Mouse (Mus musculus) heart, postnatal 4 days (tissue): ENCODE data around the gene Med24. TPM values are rescaled to one million over a fixed set of nuclear protein-coding genes. Genes with fewer than 3 reads are reported as not detected.

ENCODE experiments used
- DNase-seq: peaks from one replicate; pipeline ENCODE4 v3.0.0; 2021
- total RNA-seq, 2 experiments: library from RNA; stranded (reverse); gene quantifications; 2 replicates each; pipeline ENCODE4 v1.2.3; 2021

The Med24 gene
- total RNA-seq, result 10 to 100 TPM; 51.7 to 52.3 TPM

DNA sequence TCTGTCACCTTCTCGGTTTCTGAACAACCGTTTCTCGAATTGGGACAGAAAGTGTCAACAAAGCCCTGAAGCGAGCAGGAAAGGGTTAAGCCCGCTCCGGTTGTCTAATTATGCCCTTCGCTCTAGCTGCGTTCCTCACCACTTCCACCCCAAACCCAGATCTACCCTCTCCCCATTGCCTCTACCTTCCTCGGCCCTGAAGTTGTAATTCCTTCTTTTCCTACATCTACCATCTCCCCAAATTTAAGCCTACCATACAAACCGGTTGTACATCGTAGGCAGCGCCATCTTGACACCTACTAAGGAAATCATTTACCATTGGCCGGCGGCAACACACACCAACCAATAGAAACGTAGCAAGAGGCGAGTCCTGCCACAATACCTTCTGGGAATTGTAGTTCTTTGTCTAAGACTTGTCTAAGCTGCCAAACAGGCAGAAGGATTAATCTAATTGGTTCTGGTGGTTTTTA, at the start of gene Med24:
TSS of gene Med24 (minus strand) at position 317 of the 470 bp plus-strand sequence.
- DNase-seq, result peak; percentile 87

DNA sequence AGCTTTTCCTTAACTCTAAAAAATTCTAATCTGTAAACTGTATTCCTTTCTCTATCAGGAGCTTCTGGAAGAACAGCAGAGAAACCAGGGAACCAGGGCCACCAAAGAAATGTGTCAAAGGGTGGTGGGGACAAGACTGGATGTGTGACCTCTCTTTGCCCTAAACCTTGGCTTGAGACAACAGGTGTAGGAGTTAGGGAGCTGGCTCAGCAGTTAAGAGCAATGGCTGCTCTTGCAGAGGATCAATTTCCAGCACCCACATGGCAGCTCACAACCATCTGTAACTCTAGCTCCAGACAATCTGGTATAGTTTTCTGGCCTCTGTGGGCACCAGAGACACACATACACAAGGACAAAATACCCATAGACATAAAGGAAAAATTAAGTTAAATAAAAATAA, 48.7 kb upstream of the Med24 start:
- DNase-seq, result no peak

DNA sequence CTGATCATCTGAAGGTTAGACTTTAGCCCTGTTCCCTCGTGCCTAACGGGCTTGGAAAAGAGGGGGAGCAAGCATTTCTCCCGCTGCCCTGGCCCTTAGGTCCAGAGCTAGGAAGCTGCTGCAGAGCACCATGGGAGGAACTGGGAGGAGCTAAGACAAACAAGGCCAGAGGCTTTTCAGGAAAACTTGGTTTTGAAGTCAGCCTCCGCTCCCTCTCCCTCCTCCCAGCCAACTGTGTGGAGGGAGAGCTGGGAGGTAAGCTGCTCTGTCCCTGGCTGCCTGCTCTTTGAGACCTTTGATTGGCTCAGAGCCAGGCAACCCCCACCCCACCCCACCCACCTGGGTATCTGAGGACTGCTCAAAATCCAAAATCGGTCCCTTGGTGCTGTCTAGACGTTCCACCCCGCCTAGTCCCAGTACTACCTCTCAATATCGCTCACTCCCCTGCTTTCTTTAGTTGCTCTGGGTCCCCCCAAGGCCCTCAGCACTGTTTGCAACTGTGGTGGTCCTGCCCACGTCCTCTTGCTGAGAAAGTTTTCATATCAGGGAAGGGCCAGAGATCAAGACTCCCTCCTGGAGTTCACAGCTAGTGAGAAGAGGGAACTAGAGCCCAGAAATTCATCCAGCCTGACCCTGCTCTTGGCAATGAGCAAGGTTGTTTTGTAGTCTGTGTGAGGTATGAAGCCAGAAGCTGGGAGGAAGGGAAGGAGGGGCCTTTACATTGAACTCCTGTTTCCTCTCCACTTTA, 47.8 kb upstream of the Med24 start:
- DNase-seq, result peak; percentile 68

DNA sequence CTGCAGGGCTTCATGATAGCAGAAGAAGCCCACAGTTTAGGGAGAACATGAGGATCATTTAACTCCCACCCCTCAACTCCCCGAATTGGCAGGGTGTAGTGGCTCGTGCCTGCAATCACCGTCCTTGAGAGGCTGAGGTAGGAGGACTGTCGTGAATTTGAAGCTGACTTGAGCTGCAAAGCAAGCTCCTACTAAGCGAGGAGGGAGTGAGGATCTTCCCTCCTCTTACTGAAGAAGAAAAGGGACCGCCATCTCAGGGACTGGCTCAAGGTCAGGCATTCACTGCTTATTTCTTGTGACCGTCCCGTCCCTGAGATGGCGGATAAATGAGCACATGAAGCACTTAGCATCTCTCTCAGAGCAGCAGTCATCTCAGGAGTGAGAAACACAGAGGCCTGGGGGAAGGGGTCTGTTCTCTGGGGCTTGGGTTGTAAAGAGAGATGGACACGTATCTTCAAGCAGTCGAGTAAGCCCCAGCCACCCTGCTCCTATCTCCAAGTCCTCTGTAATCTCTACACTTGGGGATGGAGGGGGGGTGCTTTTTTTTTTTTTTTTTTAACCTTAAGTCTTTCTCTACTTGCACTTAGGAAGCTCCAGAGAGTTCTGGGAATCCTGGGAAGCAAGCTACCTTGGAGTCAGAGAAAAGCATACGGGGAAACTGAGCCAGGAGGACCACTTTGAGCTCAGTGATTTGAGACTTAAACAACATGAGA, 47.0 kb upstream of the Med24 start:
- DNase-seq, result no peak

DNA sequence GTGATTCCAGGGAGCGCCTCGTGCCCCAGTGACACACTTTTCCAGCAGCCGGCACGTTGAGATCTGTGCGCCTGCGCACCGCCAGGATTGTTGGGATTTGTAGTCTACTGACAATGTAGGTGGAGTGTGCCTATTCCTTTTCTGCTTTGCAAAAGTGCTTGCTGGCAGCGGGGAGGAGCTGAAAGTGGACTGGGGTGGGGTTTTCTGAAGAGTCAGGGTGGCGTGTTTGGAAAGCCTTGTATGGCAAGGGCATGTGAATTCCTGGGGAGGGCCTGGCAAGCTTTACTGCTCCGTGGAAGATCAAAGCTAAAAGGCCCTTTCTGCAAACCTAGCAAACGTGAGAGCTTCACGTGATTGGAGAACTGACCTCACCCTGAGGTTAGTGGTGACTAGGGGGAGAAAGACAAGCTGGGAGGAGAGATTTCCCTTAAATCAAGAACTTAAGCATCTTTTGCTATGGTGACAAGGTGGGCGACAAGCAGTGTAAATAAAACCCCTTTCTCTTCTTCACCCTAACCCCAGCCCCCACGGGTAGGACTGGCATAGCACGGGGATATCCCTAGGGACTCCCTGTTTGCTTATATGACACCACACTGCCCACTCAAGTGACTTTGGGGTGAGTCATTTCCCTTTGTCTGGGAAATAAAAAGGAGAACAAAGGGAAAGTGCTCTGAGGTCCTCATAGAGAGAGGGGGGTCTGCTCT, 46.3 kb upstream of the Med24 start:
- peak; percentile 99 for DNase-seq

DNA sequence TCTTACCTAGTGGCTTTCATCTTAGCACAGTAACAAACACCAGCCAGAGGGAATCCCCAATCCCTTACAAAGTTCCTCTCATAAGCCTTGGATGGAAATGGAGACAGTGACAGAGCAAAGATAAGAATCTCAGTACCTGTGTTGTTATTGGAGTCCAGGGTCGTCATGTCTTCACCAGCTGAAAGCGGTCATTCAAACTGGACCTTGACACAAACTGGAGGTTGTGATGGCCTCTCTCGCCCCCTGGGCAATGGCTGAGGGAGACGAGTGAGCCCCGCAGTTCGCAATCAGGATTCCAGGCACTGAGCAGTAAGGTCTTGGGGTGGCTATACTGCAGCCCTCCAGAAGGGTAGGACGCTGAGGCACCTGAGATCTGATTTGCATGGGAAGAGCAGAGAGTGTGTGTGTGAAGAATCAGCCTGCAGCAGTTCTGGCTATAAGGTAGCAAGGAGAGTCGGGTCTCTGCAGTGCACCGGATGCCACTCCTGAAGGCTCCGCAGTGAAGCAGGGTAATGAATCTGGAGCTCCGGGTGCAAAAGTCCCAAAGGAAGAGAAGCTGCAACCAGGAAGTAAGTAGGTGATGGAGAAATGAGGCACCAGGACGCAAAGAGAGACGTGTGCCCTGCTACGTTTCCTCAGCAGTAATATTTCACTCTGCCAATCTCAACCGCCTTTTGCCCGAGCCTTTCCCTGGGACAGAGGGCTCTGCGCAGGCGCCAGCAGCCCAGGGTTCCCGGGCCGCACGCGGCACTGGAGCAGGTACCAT, 45.5 kb upstream of the Med24 start, which contains the start of gene Nr1d1:
TSS of gene Nr1d1 (minus strand) at position 752 of the 766 bp plus-strand sequence.
- no peak for DNase-seq

DNA sequence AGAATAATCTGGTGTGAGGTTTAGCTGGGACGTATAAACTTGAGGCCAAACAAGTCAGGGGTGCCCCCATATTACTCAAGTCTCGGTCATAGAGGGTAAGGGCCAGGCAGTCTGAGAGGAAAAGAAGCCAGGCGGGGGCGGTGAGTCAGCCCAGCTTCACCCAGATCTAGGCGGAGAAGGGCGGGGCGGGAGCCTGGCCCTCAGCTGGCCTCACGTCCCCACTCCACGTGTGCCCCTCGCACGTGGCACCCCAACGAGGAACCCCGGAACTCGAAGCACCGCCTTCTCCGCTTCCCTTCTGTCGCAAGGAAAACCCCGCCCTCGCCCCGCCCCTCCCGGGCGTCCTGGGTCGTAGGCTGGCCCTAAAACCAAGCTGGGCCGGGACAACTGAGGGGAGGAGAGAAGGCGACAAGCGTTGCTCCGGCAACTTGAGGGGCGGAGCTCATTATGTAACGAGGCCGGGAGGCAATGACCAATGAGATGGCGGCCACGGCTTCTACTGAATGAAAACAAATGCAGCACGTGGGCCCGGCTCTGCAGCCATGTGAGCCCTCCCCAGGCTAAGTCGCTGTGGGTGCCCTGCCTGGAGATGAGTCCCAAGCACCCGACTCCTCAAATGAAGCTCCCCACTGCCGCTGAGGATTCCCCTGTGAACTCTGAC, 44.5 kb upstream of the Med24 start:
- peak; percentile 99 for DNase-seq

DNA sequence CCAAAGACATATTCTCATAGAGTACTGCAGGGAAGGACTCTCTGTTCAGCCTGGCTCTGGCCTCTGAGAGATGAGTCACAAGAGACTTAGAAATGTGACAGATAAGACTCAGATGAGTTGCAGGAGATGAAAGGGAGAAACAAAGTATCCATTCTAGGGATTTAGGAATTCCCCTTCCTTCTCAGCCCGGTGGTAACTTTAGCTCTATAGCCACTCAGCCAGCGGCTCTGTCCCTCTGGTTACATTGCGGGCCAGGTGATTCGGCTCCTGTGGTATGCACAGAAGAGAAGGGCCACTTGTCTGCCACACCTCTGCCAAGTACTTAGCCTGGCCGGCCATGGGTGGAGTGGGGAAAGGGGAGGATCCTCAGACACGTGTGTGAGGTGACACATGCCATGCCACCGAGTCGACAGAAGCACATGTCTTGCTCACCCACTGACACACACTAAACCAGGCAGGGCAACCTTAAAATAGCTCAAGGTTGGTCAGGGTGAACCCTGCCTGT, 43.5 kb upstream of the Med24 start:
- DNase-seq, result peak; percentile 82

DNA sequence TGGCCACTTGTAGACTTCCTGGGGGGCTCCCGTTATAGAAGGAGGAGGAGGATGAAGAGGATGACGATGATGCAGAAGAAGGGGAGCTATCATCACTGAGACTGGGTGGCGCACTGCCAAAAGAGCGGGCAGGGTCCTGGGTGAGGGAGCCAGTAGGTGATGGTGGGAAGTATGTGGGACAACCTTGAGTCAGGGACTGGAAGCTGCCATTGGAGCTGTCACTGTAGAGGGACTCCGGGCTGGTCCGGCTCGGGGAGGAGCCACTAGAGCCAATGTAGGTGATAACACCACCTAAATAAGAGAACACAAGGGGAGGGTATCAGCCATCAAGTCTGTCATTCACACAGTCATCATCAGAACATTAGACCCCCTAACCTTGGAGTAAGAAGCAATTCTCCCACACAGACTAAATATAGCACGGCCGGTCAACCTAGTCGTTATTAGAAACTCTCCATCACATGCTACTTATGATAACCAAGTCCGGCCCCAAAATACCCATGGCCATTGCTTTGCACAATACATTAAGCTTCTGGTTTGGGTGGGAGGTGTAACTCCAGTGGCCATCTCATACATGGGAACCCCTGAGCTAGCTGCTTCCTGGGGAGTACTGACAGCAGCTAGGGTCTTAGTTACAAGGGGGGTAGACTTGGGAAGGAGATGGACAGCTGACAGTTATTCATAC, 42.8 kb upstream of the Med24 start:
- peak; percentile 66 for DNase-seq

DNA sequence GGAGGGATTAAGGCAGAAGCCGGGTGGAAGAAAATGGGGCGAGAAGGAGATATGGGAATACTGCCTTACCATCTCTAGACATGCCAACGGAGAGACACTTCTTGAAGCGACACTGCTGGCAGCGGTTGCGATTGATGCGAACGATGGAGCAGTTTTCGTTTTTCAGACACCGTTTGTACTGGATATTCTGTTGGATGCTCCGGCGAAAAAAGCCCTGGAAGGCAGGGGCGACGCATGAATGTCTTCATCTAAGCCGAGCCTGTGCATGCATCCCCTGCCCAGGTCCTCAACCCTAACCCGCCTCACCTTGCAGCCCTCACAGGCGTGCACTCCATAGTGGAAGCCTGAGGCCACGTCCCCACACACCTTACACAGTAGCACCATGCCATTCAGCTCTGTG, 41.9 kb upstream of the Med24 start:
- no peak for DNase-seq

DNA sequence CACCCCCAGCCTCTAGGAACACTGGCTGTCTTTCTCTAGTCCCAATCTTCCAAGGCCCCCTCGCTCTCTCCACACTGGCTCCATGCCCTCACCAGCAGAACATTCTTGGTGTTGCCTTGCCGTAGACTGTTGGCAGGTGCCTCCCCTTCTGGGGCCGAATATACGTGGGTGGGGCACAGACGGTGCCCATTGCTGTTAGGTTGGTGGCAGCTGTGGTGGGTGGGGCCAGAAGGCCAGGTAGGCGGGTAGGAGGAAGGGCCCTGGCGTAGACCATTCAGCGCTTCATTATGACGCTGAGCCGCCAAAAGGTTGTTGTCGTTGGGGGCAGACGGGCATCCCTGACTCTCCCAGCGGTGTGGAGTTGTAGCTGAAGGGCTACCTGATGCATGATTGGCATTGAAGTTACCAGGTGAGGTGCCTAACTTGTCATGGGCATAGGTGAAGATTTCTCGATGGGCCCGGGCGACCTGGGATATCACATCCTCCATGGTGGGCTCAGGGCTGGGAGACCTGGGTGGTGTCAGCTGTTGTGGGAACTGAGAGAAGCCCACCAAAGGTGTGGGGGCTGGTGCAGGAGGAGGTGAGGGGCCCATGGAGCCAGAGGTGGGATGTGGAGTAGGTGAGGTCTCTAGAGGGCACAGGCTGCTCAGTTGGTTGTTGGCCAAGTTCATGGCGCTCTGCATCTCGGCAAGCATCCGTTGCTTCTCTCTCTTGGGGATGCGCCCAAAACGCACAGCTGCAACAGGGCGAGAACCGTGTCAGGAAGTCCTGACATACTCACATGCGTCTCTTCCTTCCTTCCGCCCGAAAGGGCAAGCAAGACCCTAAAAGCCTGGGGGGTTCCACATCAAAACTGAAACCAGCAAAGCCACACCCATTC, 41.1 kb upstream of the Med24 start:
- no peak for DNase-seq

DNA sequence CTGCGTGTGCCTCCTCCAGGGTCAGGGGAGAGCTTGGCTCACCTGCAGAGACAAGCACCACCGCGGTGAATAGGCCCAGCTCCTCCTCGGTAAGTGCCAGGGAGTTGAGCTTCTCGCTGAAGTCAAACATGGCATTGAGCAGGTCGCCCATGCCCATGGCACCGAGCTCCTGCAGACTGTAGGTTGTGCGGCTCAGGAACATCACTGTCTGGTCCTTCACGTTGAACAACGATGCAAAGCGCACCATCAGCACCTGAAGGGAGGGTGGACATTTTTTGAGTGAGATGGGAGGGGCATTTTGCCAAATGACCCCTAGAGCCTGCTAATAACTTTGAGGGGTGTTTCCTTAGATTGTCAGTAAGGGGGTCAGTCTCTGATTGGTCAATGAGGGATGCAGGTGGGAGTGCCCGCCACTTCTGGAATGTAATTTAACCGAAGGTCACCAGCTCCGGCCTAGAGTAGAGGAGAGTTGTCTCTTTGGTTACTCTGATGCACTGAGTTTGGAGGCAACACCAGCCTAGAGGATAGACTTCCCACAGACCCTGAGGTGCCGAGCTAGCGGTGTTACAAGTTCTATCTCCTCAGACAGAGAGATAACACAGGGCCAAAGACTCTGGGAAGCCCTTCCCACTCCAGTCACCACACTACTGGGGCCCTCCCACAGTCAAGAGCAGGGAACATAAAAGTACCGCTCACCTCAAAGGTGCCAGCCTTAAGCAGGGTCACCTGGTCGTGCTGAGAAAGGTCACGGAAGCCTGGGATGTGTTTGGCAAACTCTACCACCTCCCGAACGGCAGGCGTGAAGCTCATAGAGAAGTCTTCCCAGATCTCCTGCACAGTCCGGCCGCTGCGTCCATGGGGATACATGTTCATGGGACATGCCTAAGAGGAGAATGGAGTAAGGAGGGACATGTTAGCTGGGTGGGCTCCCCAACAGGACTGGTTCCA, 40.0 kb upstream of the Med24 start:
- DNase-seq, result no peak

DNA sequence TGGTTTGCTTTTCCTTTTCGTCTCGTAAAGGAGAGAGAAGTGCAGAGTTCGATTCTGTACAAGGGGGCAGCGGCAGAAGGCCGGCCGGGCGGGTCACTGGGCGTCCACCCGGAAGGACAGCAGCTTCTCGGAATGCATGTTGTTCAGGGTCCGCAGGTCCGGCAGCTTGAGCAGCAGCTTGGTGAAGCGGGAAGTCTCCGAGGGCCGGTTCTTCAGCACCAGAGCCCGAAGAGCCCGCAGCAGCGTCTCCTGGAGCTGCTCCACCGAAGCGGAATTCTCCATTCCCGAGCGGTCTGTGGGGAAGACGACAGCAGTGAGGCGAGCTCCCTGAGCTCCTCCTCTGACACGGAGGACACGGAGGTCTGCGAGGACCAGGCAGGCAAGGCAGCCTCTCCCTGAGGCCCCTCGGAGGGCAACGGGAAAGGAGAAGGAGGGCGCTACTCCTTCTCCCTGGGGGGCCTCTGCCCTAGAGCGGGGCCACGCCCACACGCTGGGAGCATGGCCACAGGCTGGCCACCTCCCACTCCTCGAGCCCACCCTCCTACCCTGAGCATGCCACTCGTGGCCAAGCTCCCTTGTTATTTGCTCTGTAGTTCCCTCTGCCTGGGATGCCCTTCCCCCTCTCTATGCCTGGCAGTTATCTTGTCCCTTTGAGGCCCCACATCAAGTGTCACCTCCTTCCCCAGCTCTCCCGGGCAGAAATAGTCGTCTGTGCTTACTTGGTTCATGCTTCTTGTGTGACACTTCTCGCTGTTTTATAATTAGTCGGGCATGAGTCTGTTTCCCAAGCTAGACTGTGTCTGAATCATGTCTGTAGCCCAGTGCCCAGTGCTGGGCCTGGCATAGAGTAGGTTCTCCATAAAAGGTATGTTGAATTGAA, 39.1 kb upstream of the Med24 start:
- no peak for DNase-seq

DNA sequence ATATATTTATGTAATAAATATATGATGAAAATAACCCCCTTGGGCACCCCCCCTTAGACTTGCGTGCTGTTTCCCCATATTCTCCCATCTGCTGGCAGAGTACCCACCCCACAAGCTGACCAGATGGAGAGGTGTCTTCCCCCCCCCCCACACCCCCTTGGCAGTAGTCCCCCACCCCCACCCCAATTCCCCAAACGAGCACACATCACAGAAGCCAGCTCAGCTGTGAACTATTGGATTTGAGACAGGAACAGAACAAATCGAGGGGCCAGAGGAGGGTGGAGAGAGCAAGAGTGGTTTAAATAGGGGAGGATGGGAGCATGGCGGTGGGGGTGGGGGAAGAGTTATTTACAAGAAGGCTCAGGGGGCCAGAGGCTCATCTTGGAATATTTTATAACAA, 38.5 kb upstream of the Med24 start:
- no peak for DNase-seq

DNA sequence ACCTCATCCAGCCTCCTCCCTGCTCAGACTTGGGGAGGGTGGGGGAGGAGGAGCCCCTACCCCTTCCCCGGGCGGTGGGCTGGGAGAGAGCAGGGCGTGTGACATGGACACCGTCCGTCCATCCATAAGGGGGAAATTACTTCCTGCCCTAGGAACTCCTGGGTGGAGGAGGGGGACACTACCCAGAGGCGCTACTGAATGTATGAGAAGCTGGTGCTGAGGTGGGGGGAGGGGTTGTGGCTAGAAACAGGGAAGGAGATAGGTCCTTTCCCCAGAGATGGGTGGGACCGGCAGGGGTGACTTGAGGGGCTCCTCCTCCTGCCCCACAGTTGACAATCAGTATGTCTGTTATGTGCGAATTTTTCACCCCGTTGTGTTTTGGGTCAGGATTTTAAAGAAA, 38.0 kb upstream of the Med24 start:
- no peak for DNase-seq

DNA sequence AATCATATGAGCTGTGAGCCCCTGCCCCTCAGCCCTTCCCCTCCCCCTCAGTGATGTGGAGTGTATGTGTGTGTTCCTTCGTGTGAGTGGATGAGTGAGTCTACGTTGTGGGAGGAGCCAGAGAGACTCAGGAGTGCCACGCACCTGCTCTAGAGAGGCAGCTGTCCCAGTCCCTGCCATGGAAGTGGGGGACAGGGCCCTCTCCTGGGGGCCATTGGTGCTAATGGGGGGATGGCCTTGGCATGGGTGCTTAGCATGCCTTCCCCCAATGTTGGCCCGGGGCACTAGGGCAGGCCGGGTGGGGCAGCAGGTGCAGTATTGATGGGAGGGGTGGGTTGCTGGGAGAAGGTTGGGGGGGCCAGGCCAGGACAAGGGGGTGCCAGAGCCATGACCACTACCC, 37.6 kb upstream of the Med24 start:
- no peak for DNase-seq

DNA sequence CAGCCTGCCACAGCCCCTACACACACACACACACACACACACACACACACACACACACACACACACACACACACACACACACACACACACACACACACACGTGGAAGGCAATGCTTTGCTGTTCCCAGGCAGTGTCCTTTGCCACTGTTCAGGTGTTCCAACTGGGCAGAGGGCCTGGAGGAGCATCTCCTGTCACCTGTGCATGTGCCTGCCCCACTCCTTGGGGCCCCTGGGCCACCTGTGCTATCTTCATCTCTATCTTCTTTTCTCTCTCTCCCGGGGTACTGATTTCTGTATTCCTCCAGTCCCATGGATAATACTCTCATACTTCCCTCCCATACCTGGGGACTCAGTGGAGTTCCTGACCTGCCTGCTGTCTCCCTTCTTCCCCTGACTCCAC, 37.1 kb upstream of the Med24 start:
- no peak for DNase-seq
